Mouse (Mus musculus): Measurements from ENCODE around the gene Ccng2. TPM values are rescaled to one million over a fixed set of nuclear protein-coding genes. Genes with fewer than 3 reads are reported as not detected.

Gene Ccng2
- polyA plus RNA-seq, 1 experiment from 2014 or later = 99.3 TPM

- Histone ChIP-seq H3K9ac (ENCODE audit: low read length) (no peak overlapping the region), H3K4me2 (ENCODE audit: low read depth) (no peak overlapping the region), H3K4me1 (ENCODE audit: control insufficient read depth, insufficient read depth, low read length) (no peaks in the 10 kb centered on the region), H3K27ac (ENCODE audit: low read depth, low read length) (no peak overlapping the region), H3K4me3 (ENCODE audit: low read depth, low read length) (no peak overlapping the region), H3K9me3 (ENCODE audit: control insufficient read depth, low read length) (no peaks in the 10 kb centered on the region), H3K27me3 (ENCODE audit: control insufficient read depth, insufficient read depth, low read length) (no peaks in the 10 kb centered on the region), H3K36me3 (ENCODE audit: control insufficient read depth, insufficient read depth, low read length) (no peaks in the 10 kb centered on the region)
- ATAC-seq (ENCODE audit: insufficient read depth, low FRiP score, low TSS enrichment) (no peak), DNase-seq (ENCODE audit: low spot score) (no peak)
Measured at GRCm38 (mm10) chr5:93256820-93257405, 10.1 kb upstream of the Ccng2 start.

DNA sequence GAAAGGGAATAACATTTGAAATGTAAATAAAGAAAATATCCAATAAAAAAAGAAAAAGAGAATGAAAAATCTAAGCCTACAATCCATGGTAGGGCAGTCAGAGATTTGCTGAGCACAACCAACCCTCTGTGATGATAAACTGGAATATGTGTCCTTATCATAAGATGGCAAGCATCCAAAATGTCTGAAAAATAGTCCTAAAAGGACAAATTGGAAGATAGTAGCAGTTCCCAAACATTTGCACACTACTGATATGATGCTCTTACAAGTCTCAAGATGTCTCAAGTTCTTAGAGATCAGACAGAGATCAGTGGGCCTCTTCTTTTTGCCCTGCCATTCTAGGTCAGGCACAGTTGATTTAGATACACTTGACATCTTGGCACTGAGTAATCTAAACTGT is 7.7 kb upstream of the Ccng2 start:
- Histone ChIP-seq H3K4me2 (ENCODE audit: low read depth) (no peak overlapping the region), H3K9ac (ENCODE audit: low read length) (no peak overlapping the region), H3K9me3 (ENCODE audit: control insufficient read depth, low read length) (no peaks in the 10 kb centered on the region), H3K27ac (ENCODE audit: low read depth, low read length) (no peak overlapping the region), H3K4me3 (ENCODE audit: low read depth, low read length) (no peak overlapping the region), H3K4me1 (ENCODE audit: control insufficient read depth, insufficient read depth, low read length) (no peaks in the 10 kb centered on the region), H3K36me3 (ENCODE audit: control insufficient read depth, insufficient read depth, low read length) (no peaks in the 10 kb centered on the region), H3K27me3 (ENCODE audit: control insufficient read depth, insufficient read depth, low read length) (no peaks in the 10 kb centered on the region)
- DNase-seq (ENCODE audit: low spot score) = no peak
- no peak for ATAC-seq (ENCODE audit: insufficient read depth, low FRiP score, low TSS enrichment)

DNA sequence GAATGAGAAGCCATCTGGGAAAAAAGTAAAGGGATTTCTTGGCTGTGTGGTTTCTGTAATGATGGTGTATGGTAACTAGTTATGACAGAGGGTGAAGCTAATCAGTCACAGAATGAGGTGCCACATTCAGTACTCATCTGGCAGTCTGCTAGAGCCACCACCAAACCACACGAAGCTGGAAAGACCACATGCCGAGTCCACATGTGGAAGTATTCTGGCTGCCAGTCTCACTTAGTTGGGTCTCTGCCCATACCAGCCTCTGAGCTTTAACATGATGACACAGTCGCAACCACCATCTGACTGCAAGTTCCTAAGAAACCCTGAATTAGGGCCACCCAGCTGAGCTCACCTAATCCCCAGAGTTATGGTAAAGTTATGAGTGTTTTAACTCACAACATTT is 6.1 kb upstream of the Ccng2 start:
- no peak for ATAC-seq (ENCODE audit: insufficient read depth, low FRiP score, low TSS enrichment)
- WGBS = 72% methylated on average over 3 of the region's 3 CpGs
- H3K4me3 ChIP-seq (ENCODE audit: low read depth, low read length) = no peak overlapping the region

DNA sequence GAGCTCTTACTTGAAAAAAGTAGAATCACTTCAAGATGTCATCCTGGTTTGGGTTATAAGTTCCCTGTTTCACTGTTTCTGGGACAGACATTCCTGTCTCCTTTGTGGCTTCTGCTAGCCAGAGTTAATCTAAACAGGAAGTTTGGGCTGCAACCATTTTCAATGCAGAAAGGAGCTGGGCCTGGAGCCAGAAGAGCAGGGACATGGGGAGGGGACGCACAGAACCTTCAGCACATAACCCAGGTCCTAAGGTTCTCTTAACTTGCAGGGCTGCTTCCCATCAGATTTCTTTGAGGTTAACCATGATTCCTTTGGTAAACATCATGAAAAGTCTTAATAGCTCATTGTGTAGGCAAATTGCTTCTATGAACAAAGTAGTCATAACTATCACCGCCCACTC is 4.3 kb upstream of the Ccng2 start:
- H3K4me3 ChIP-seq (ENCODE audit: low read depth, low read length) = no peak overlapping the region
- H3K9me3 ChIP-seq (ENCODE audit: control insufficient read depth, low read length) = no peaks in the 10 kb centered on the region
- no peak overlapping the region for H3K27ac ChIP-seq (ENCODE audit: low read depth, low read length)
- no peaks in the 10 kb centered on the region for H3K27me3 ChIP-seq (ENCODE audit: control insufficient read depth, insufficient read depth, low read length)
- WGBS = 82% methylated on average over 2 of the region's 2 CpGs
- H3K4me1 ChIP-seq (ENCODE audit: control insufficient read depth, insufficient read depth, low read length) = 0 out of 2 replicates have a peak, but pooled peaks cover 3% of the 10 kb centered on the region
- ATAC-seq (ENCODE audit: insufficient read depth, low FRiP score, low TSS enrichment) (no peak), DNase-seq (ENCODE audit: low spot score) (no peak)
- H3K36me3 ChIP-seq (ENCODE audit: control insufficient read depth, insufficient read depth, low read length) = no peaks in the 10 kb centered on the region
- no peak overlapping the region for H3K4me2 ChIP-seq (ENCODE audit: low read depth)
- no peak overlapping the region for H3K9ac ChIP-seq (ENCODE audit: low read length)

More for the DNA sequence above, 6.1 kb upstream of the Ccng2 start:
- no peak overlapping the region for H3K9ac ChIP-seq (ENCODE audit: low read length)
- H3K27ac ChIP-seq (ENCODE audit: low read depth, low read length) = no peak overlapping the region
- no peak for DNase-seq (ENCODE audit: low spot score)
- no peaks in the 10 kb centered on the region for H3K27me3 ChIP-seq (ENCODE audit: control insufficient read depth, insufficient read depth, low read length)
- H3K36me3 ChIP-seq (ENCODE audit: control insufficient read depth, insufficient read depth, low read length) = no peaks in the 10 kb centered on the region
- no peak overlapping the region for H3K4me2 ChIP-seq (ENCODE audit: low read depth)
- no peaks in the 10 kb centered on the region for H3K9me3 ChIP-seq (ENCODE audit: control insufficient read depth, low read length)
- H3K4me1 ChIP-seq (ENCODE audit: control insufficient read depth, insufficient read depth, low read length) = 0 out of 2 replicates have a peak, but pooled peaks cover under 1% of the 10 kb centered on the region

- ATAC-seq (ENCODE audit: insufficient read depth, low FRiP score, low TSS enrichment) (no peak), DNase-seq (ENCODE audit: low spot score) (no peak)
- Histone ChIP-seq H3K4me3 (ENCODE audit: low read depth, low read length) (no peak overlapping the region), H3K4me1 (ENCODE audit: control insufficient read depth, insufficient read depth, low read length) (0 out of 2 replicates have a peak, but pooled peaks cover 3% of the 10 kb centered on the region), H3K27me3 (ENCODE audit: control insufficient read depth, insufficient read depth, low read length) (no peaks in the 10 kb centered on the region), H3K9ac (ENCODE audit: low read length) (no peak overlapping the region), H3K27ac (ENCODE audit: low read depth, low read length) (no peak overlapping the region), H3K9me3 (ENCODE audit: control insufficient read depth, low read length) (no peaks in the 10 kb centered on the region), H3K36me3 (ENCODE audit: control insufficient read depth, insufficient read depth, low read length) (no peaks in the 10 kb centered on the region), H3K4me2 (ENCODE audit: low read depth) (no peak overlapping the region)
- WGBS = 87% methylated on average over 6 of the region's 6 CpGs
Measured at GRCm38 (mm10) chr5:93263396-93264075, 3.5 kb upstream of the Ccng2 start.

DNA sequence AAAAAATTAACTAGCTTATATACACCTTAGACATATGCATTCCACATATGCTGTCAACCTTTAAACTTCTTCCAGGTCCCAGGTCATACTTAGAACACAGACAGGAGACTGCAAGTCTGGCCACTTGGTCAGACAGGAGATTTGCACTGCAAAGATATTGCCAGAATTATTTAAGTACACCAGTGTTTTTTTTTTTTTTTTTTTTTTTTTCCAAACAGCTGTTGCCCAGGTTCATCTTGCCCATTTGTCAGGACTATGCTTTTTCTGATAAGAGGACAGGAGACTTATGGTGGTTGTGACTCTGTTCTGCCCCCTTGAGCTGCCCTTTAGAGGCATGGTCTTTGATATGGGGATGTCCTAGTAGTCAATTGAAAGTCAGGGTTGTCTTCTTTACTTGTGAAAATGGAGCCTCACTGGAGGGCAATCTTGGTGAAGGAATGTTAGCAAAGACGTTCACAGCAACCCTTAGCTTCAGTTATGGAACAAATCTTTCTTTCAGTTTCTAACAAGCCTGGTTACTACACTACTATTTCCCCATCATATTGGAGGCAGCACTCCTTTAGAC is 2.8 kb upstream of the Ccng2 start:
- H3K4me2 ChIP-seq (ENCODE audit: low read depth) = no peak overlapping the region
- no peaks in the 10 kb centered on the region for H3K9me3 ChIP-seq (ENCODE audit: control insufficient read depth, low read length)
- no peaks in the 10 kb centered on the region for H3K27me3 ChIP-seq (ENCODE audit: control insufficient read depth, insufficient read depth, low read length)
- 71% methylated on average over 1 of the region's 1 CpGs for WGBS
- no peak overlapping the region for H3K27ac ChIP-seq (ENCODE audit: low read depth, low read length)
- ATAC-seq (ENCODE audit: insufficient read depth, low FRiP score, low TSS enrichment) = no peak
- no peak overlapping the region for H3K4me3 ChIP-seq (ENCODE audit: low read depth, low read length)
- 0 out of 2 replicates have a peak, but pooled peaks cover 3% of the 10 kb centered on the region for H3K4me1 ChIP-seq (ENCODE audit: control insufficient read depth, insufficient read depth, low read length)
- no peaks in the 10 kb centered on the region for H3K36me3 ChIP-seq (ENCODE audit: control insufficient read depth, insufficient read depth, low read length)
- no peak overlapping the region for H3K9ac ChIP-seq (ENCODE audit: low read length)
- no peak for DNase-seq (ENCODE audit: low spot score)

DNA sequence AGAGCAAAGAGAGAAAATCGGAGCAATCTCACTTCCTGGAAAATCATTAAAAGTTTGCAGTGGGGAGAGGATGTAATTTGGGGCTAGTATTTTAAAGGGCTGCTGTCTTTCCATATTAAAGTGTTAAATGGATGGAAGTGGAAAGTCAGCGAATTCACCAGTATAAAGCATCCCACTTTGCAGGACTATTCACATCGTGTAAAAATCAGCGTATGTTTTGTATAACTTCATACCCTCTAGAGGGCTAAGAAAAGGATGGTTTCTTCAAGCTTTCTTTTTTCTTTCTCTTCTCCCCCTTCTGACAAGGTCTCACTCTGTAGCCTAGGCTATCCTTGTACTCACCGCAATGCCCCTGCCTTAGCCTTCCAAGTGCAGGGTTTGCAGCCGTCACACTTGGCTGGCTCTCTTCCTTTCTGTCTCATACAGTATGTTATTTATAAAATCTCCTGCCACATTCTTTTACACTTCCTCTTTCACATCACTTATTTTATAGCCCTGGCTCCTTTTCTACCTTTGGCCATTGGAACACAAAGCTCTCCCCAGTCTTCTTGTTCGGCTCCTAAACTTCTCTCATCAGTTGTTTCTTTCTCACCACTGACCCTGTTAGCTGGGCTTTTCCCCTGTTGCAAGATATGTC is 1.8 kb upstream of the Ccng2 start:
- H3K4me2 ChIP-seq (ENCODE audit: low read depth) = no peak overlapping the region
- H3K36me3 ChIP-seq (ENCODE audit: control insufficient read depth, insufficient read depth, low read length) = no peaks in the 10 kb centered on the region
- H3K9me3 ChIP-seq (ENCODE audit: control insufficient read depth, low read length) = no peaks in the 10 kb centered on the region
- WGBS = 87% methylated on average over 7 of the region's 7 CpGs
- DNase-seq (ENCODE audit: low spot score) (no peak), ATAC-seq (ENCODE audit: insufficient read depth, low FRiP score, low TSS enrichment) (no peak)
- no peak overlapping the region for H3K27ac ChIP-seq (ENCODE audit: low read depth, low read length)
- no peak overlapping the region for H3K4me3 ChIP-seq (ENCODE audit: low read depth, low read length)
- peaks cover 8% of the 10 kb centered on the region; the same call in 1 of the 2 replicates for H3K4me1 ChIP-seq (ENCODE audit: control insufficient read depth, insufficient read depth, low read length)
- no peak overlapping the region for H3K9ac ChIP-seq (ENCODE audit: low read length)
- H3K27me3 ChIP-seq (ENCODE audit: control insufficient read depth, insufficient read depth, low read length) = no peaks in the 10 kb centered on the region

- Histone ChIP-seq H3K27me3 (ENCODE audit: control insufficient read depth, insufficient read depth, low read length) (no peaks in the 10 kb centered on the region), H3K4me2 (ENCODE audit: low read depth) (peak overlapping the region; percentile 51), H3K4me3 (ENCODE audit: low read depth, low read length) (peak overlapping the region; percentile 33; the same call in 1 of the 2 replicates), H3K9me3 (ENCODE audit: control insufficient read depth, low read length) (no peaks in the 10 kb centered on the region), H3K9ac (ENCODE audit: low read length) (no peak overlapping the region), H3K4me1 (ENCODE audit: control insufficient read depth, insufficient read depth, low read length) (peaks cover 8% of the 10 kb centered on the region; the same call in 1 of the 2 replicates), H3K27ac (ENCODE audit: low read depth, low read length) (no peak overlapping the region; the same call in 1 of the 2 replicates), H3K36me3 (ENCODE audit: control insufficient read depth, insufficient read depth, low read length) (peaks cover 3% of the 10 kb centered on the region)
- ATAC-seq (ENCODE audit: insufficient read depth, low FRiP score, low TSS enrichment) (no peak), DNase-seq (ENCODE audit: low spot score) (no peak)
- WGBS = 74% methylated on average over 13 of the region's 13 CpGs
Measured at GRCm38 (mm10) chr5:93265801-93266580, 1.1 kb upstream of the Ccng2 start.

Data from neural tube, embryonic 11.5 days (tissue).